Mouse (Mus musculus): ENCODE results near the gene Shc4. TPM values are rescaled to one million over a fixed set of nuclear protein-coding genes. Genes with fewer than 3 reads are reported as not detected.

Gene Shc4
- polyA plus RNA-seq, 1 experiment from 2014 or later = 0.71 TPM

DNA sequence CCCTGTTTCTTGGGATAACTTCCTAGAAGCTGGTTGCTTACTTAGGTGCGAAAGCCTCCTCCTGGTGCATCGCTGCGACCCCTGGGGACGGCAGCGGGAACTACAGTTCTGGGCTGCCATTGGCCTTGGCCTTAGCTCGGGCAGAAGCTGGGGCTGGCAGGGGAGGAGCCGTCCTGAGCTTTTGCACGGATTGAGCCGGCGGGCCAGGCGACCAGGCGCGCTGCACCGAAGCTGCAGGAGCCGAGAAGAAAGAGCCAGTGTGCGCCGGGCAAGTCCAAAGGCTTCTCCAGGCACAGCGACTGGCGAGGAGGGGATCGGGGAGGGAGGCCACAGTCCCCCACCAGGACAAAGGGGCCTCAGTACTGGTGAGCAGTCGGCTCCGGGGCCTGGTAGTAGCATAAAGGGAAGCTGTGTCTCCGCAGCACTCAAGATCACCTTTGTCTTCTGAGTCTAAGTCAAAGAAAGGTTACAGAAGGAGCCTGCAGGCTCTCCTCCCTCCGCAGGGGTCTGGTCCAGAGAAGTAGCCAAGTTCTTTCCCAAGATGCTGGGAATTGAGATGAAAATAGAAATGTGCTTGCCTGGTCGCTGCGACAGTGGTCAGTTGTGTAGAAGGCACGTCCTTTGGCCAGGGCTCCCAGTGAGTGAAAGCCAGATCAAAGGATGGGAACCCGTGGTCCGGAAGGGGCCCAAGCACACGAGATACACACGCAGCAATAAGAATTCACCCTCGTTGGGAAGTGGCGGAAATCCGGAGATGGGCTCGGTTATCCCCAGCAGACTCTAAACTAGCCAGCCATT is 8.0 kb upstream of the Shc4 start:
- DNase-seq (ENCODE audit: low spot score) (peak; percentile 87), ATAC-seq (replicated peaks; ENCODE audit: low FRiP score) (peak; percentile 75)
- Histone ChIP-seq H3K27me3 (replicated peaks; ENCODE audit: control insufficient read depth, insufficient read depth, low read length) (peaks cover 9% of the 10 kb centered on the region), H3K27ac (ENCODE audit: low read depth, low read length) (no peak overlapping the region; the same call in 1 of the 2 replicates), H3K9me3 (ENCODE audit: control insufficient read depth, low read length) (no peaks in the 10 kb centered on the region), H3K9ac (ENCODE audit: low read depth, low read length) (peak overlapping the region; percentile 65; the same call in 1 of the 2 replicates), H3K4me1 (replicated peaks; ENCODE audit: control insufficient read depth, insufficient read depth, low read length) (peaks cover 2% of the 10 kb centered on the region; the same call in 1 of the 2 replicates), H3K4me3 (ENCODE audit: low read depth, low read length) (peak overlapping the region; percentile 43), H3K36me3 (ENCODE audit: control insufficient read depth, insufficient read depth, low read length) (no peaks in the 10 kb centered on the region), H3K4me2 (peak overlapping the region; percentile 74)
- 7% methylated on average over 35 of the region's 35 CpGs for WGBS

DNA sequence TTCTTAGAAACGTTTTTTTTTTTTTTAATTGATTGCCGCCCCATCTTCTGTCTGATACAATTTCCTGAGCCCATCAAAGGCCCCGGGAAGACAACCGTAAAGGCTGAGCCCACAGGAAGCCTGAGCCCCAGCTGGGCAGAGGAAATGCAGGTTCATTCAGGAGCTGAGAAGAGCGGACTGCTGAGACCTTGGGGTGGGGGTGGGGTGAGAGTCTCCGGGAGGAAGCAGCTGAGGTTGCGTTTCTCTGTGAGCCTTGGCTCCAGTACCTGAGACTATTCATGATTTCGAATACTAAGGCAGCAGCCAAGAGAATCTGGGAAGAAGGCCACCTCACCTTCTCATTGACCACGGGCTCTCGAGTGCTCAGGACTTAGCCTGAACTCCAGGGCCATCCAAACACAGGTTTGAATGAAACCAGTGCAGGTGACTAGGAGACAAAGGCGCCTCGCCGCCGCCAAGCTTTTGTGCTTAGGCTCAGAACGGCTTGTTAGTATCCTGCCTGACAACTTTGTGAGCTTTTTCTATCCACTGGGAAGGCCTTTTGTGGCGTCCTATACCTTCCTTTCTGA is 682 bp upstream of the Shc4 start:
- Histone ChIP-seq H3K9me3 (ENCODE audit: control insufficient read depth, low read length) (no peaks in the 10 kb centered on the region), H3K4me1 (replicated peaks; ENCODE audit: control insufficient read depth, insufficient read depth, low read length) (no peaks in the 10 kb centered on the region; the same call in 1 of the 2 replicates), H3K4me2 (peak overlapping the region; percentile 83), H3K27me3 (replicated peaks; ENCODE audit: control insufficient read depth, insufficient read depth, low read length) (peaks cover 48% of the 10 kb centered on the region), H3K27ac (ENCODE audit: low read depth, low read length) (no peak overlapping the region), H3K36me3 (ENCODE audit: control insufficient read depth, insufficient read depth, low read length) (no peaks in the 10 kb centered on the region), H3K4me3 (ENCODE audit: low read depth, low read length) (peak overlapping the region; percentile 50; the same call in 1 of the 2 replicates), H3K9ac (ENCODE audit: low read depth, low read length) (no peak overlapping the region)
- ATAC-seq (replicated peaks; ENCODE audit: low FRiP score) = no peak
- 2% methylated on average over 16 of the region's 16 CpGs for WGBS
- no peak for DNase-seq (ENCODE audit: low spot score)

DNA sequence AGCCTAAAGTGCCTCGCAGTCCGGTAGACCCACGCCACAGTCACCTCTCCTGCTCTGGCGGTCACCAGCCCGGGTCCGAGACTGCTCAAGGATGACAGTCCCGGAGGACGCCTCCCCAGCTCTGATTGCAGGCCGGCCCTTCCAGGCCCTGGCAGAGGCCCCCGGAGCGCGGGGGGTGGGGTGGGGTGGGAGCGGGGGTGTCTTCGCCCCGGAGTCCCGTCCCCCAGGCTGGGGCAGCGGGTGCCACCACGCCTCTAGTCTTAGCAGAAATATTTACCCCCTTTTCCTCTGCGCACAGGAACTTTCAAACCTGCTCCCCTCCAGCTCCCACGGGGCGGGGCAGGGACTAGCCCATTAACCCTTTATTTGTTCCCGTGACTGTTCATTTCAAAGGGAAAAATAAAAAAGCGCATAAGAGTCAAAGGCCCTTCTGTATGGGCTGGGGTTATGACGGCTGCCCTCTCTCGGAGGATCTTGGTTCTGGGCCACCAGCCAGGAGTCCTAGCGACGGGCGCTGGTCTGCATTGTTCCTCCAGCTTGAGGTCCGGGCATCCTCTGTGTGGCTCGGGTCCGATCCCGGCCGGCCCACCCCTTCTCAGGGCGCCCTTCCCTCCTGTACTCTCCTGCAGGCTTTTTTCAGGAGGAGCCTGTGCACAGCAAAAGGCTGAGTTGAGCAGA is 401 bp downstream of the Shc4 start:
- Histone ChIP-seq H3K4me2 (peak overlapping the region; percentile 83), H3K27me3 (replicated peaks; ENCODE audit: control insufficient read depth, insufficient read depth, low read length) (peaks cover 44% of the 10 kb centered on the region), H3K27ac (ENCODE audit: low read depth, low read length) (no peak overlapping the region), H3K9ac (ENCODE audit: low read depth, low read length) (no peak overlapping the region), H3K36me3 (ENCODE audit: control insufficient read depth, insufficient read depth, low read length) (no peaks in the 10 kb centered on the region), H3K4me3 (ENCODE audit: low read depth, low read length) (peak overlapping the region; percentile 50), H3K4me1 (replicated peaks; ENCODE audit: control insufficient read depth, insufficient read depth, low read length) (no peaks in the 10 kb centered on the region; the same call in 1 of the 2 replicates), H3K9me3 (ENCODE audit: control insufficient read depth, low read length) (no peaks in the 10 kb centered on the region)
- peak; percentile 48 for ATAC-seq (replicated peaks; ENCODE audit: low FRiP score)
- DNase-seq (ENCODE audit: low spot score) = peak; percentile 51
- 1% methylated on average over 34 of the region's 34 CpGs for WGBS

DNA sequence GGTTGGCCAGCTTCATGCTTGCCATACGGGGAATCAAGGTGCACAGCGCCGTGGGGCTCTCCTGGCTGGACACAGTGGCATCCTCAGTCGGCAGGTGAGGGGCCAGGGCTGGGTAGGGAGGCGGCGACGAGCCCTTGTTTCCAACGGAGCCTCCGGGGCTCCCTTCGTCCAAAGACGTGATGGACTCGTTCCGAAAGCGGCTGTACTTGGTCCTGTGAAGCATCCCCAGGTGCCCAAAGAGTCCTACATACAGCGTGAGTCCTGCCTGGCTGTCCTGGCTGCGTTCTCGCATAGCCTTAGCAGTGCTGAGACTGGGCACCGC is 901 bp downstream of the Shc4 start:
- no peak overlapping the region for H3K27ac ChIP-seq (ENCODE audit: low read depth, low read length)
- H3K4me1 ChIP-seq (replicated peaks; ENCODE audit: control insufficient read depth, insufficient read depth, low read length) = no peaks in the 10 kb centered on the region; the same call in 1 of the 2 replicates
- 4% methylated on average over 18 of the region's 18 CpGs for WGBS
- H3K36me3 ChIP-seq (ENCODE audit: control insufficient read depth, insufficient read depth, low read length) = no peaks in the 10 kb centered on the region
- DNase-seq (ENCODE audit: low spot score) (no peak), ATAC-seq (replicated peaks; ENCODE audit: low FRiP score) (no peak; the same call in 1 of the 2 replicates)
- peak overlapping the region; percentile 83 for H3K4me2 ChIP-seq
- peaks cover 44% of the 10 kb centered on the region for H3K27me3 ChIP-seq (replicated peaks; ENCODE audit: control insufficient read depth, insufficient read depth, low read length)
- H3K9me3 ChIP-seq (ENCODE audit: control insufficient read depth, low read length) = no peaks in the 10 kb centered on the region
- H3K4me3 ChIP-seq (ENCODE audit: low read depth, low read length) = peak overlapping the region; percentile 50
- H3K9ac ChIP-seq (ENCODE audit: low read depth, low read length) = no peak overlapping the region

DNA sequence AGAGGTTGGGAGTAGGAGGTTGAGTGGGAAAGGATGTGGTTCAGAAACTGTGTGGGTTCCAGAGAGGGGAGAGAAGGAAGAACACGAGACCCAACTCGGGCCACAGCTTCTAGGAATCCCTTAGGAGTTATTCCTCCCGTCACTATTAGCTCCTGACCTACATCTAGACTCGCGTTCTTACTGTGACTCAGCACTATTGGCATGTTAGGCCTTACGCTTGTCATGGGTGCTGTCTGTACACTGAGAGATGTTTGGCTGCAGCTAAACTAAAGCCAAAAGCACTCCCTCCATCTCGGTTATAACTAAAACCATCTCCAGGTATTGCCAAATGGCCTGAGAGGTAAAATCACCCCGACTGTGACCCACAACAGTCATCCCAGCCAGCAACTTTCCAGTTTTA is 7.3 kb downstream of the Shc4 start:
- Histone ChIP-seq H3K36me3 (ENCODE audit: control insufficient read depth, insufficient read depth, low read length) (no peaks in the 10 kb centered on the region), H3K27me3 (replicated peaks; ENCODE audit: control insufficient read depth, insufficient read depth, low read length) (peaks cover 4% of the 10 kb centered on the region), H3K9me3 (ENCODE audit: control insufficient read depth, low read length) (no peaks in the 10 kb centered on the region), H3K27ac (ENCODE audit: low read depth, low read length) (no peak overlapping the region), H3K4me2 (no peak overlapping the region), H3K4me1 (replicated peaks; ENCODE audit: control insufficient read depth, insufficient read depth, low read length) (no peaks in the 10 kb centered on the region), H3K4me3 (ENCODE audit: low read depth, low read length) (no peak overlapping the region), H3K9ac (ENCODE audit: low read depth, low read length) (no peak overlapping the region)
- ATAC-seq (replicated peaks; ENCODE audit: low FRiP score) = no peak
- 79% methylated on average over 8 of the region's 8 CpGs for WGBS
- no peak for DNase-seq (ENCODE audit: low spot score)

DNA sequence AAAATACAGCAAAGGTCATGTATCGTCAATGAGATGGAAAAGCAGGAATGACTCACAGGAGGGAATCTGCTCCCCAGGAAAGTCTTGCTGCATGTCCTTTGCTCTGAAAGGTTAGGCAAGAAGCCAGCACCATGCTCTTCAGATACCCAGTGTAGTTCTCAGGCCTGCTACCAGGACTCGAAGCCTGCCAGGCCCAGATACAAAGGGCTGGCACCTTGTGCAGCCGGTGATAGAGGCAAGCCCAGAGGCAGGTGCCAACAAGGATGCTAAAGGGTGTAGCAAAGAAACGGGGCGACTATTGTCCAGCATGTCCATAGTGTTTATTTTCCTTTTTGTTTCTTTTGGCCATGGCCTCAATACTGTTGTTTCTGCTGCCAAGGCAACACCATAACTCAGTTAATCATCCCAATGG is 17.4 kb downstream of the Shc4 start:
- WGBS = 81% methylated on average over 5 of the region's 5 CpGs
- Histone ChIP-seq H3K4me1 (replicated peaks; ENCODE audit: control insufficient read depth, insufficient read depth, low read length) (no peaks in the 10 kb centered on the region), H3K9ac (ENCODE audit: low read depth, low read length) (no peak overlapping the region), H3K4me3 (ENCODE audit: low read depth, low read length) (no peak overlapping the region), H3K27me3 (replicated peaks; ENCODE audit: control insufficient read depth, insufficient read depth, low read length) (no peaks in the 10 kb centered on the region), H3K4me2 (no peak overlapping the region), H3K27ac (ENCODE audit: low read depth, low read length) (no peak overlapping the region), H3K36me3 (ENCODE audit: control insufficient read depth, insufficient read depth, low read length) (no peaks in the 10 kb centered on the region), H3K9me3 (ENCODE audit: control insufficient read depth, low read length) (no peaks in the 10 kb centered on the region)
- DNase-seq (ENCODE audit: low spot score) = no peak
- no peak for ATAC-seq (replicated peaks; ENCODE audit: low FRiP score)

DNA sequence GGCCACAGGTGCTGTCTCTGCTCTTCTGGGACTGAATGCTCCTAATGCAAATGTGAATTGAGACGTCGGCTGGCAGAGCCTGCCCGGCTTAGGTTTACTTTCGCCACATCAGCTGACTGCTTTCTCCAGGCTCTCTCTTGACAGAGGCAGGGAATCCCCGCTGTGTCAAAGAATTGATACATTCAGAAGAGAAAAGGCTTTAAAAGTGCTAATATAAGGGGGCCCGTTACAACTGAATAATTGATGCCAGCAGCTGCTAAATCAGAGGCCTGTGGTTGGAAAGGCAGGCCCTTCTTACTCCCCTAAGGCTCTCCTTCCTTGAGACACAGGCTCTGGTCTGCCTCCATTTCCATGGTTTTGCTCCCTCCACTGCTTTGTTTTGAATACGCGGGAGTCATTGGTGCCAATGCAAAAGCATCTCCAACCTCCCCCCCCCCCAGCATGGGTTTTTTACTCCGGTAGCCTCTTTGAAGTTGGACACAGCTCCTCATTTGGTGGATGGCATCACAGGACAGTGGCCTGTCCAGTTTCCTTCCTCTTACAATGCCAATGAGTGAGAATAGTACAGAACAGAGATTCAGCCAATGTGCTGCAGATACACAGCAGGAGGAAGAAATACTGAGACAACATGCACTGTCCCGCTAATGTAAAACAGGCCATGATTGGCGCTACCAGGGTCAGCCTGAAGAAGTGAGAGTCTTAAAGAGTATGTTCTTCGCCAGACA is 18.9 kb downstream of the Shc4 start:
- H3K27ac ChIP-seq (ENCODE audit: low read depth, low read length) = no peak overlapping the region
- DNase-seq (ENCODE audit: low spot score) (no peak), ATAC-seq (replicated peaks; ENCODE audit: low FRiP score) (no peak)
- no peaks in the 10 kb centered on the region for H3K36me3 ChIP-seq (ENCODE audit: control insufficient read depth, insufficient read depth, low read length)
- H3K4me1 ChIP-seq (replicated peaks; ENCODE audit: control insufficient read depth, insufficient read depth, low read length) = no peaks in the 10 kb centered on the region
- 63% methylated on average over 12 of the region's 12 CpGs for WGBS
- no peak overlapping the region for H3K9ac ChIP-seq (ENCODE audit: low read depth, low read length)
- H3K27me3 ChIP-seq (replicated peaks; ENCODE audit: control insufficient read depth, insufficient read depth, low read length) = no peaks in the 10 kb centered on the region
- no peak overlapping the region for H3K4me2 ChIP-seq
- no peaks in the 10 kb centered on the region for H3K9me3 ChIP-seq (ENCODE audit: control insufficient read depth, low read length)
- no peak overlapping the region for H3K4me3 ChIP-seq (ENCODE audit: low read depth, low read length)

DNA sequence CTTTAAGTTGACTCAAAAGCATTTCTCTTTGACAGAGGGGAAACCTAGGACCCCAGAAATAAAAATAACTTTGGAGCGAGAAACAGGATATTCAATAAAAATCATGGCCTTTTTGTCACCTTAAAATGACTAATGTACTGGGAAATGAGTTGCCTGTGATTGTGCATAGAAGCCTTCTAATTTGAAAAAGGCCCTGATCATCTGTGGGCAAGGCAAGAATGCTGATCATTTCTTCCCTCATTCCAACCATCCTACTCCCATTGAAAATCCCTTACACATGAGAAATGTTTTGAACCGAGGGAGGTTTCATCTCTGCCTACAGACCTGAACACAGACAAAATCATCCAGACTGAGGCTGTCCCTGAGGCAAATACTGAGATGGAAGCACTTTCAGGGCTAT is 21.1 kb downstream of the Shc4 start:
- H3K4me1 ChIP-seq (replicated peaks; ENCODE audit: control insufficient read depth, insufficient read depth, low read length) = no peaks in the 10 kb centered on the region
- H3K4me2 ChIP-seq = no peak overlapping the region
- WGBS = 85% methylated on average over 2 of the region's 2 CpGs
- H3K36me3 ChIP-seq (ENCODE audit: control insufficient read depth, insufficient read depth, low read length) = no peaks in the 10 kb centered on the region
- DNase-seq (ENCODE audit: low spot score) (no peak), ATAC-seq (replicated peaks; ENCODE audit: low FRiP score) (no peak)
- no peaks in the 10 kb centered on the region for H3K27me3 ChIP-seq (replicated peaks; ENCODE audit: control insufficient read depth, insufficient read depth, low read length)
- H3K4me3 ChIP-seq (ENCODE audit: low read depth, low read length) = no peak overlapping the region
- no peak overlapping the region for H3K9ac ChIP-seq (ENCODE audit: low read depth, low read length)
- no peak overlapping the region for H3K27ac ChIP-seq (ENCODE audit: low read depth, low read length)
- no peaks in the 10 kb centered on the region for H3K9me3 ChIP-seq (ENCODE audit: control insufficient read depth, low read length)

Data from liver, embryonic 11.5 days (tissue).